Mouse (Mus musculus) midbrain, embryonic 12.5 days (tissue): ENCODE measurements around the gene Defb47. TPM values are rescaled to one million over a fixed set of nuclear protein-coding genes. Genes with fewer than 3 reads are reported as not detected.

ENCODE experiments used
- ATAC-seq: fragments of 200-750 bp; cut with Nextera tagmentation; 2 replicates; pipeline ENCODE4 v1.8.0; 2017; ENCODE audit warnings: low read depth, moderate TSS enrichment, moderate library complexity; ENCODE audit not compliant: low FRiP score
- H3K27ac ChIP-seq: fragments of 300-500 bp; sonication (generic); replicated peaks from 2 replicates; pipeline ENCODE4 v1.5.1; 2016; ENCODE audit warnings: mild to moderate bottlenecking
- H3K27me3 ChIP-seq: fragments of 300-500 bp; sonication (generic); 2 replicates; pipeline ENCODE4 v1.6.1; 2016; ENCODE audit warnings: mild to moderate bottlenecking
- H3K36me3 ChIP-seq: fragments of 300-500 bp; sonication (generic); 2 replicates; pipeline ENCODE4 v1.6.1; 2016
- H3K4me1 ChIP-seq: fragments of 300-500 bp; sonication (generic); 2 replicates; pipeline ENCODE4 v1.6.1; 2016
- H3K4me2 ChIP-seq: fragments of 300-500 bp; sonication (generic); replicated peaks from 2 replicates; pipeline ENCODE4 v1.6.1; 2016; ENCODE audit warnings: mild to moderate bottlenecking, moderate library complexity
- H3K4me3 ChIP-seq: fragments of 300-500 bp; sonication (generic); 2 replicates; pipeline ENCODE4 v1.5.1; 2016; ENCODE audit warnings: mild to moderate bottlenecking
- H3K9ac ChIP-seq: fragments of 300-500 bp; sonication (generic); replicated peaks from 2 replicates; pipeline ENCODE4 v1.6.1; 2016; ENCODE audit warnings: mild to moderate bottlenecking, moderate library complexity
- H3K9me3 ChIP-seq: fragments of 300-500 bp; sonication (generic); 2 replicates; pipeline ENCODE4 v1.6.1; 2016; ENCODE audit warnings: mild to moderate bottlenecking
- WGBS: fragments of 180-500 bp; shearing (Covaris S2); methylation state at CpG from one replicate; pipeline ENCODE4 v1.1.7; 2016; 5-methylcytosine and 5-hydroxymethylcytosine counted together
- polyA plus RNA-seq: library from polyadenylated mRNA; unstranded; fragments of >200 nt; fragmentation: Nextera tagmentation; extraction: Ambion mirVana; gene quantifications from 2 replicates; pipeline ENCODE4 v1.2.1, GENCODE M21; 2016

The Defb47 gene
- polyA plus RNA-seq, 1 experiment from 2014 or later, result not detected

GRCm38 (mm10) chr14:63011471-63011870, 13.6 kb downstream of the Defb47 start, which contains the start of gene Defb43:
Gene Defb43, plus strand, starts transcription at chr14:63011771.
- ATAC-seq, result no peak
- no peaks in the 10 kb centered on the region for H3K27me3 ChIP-seq
- no peaks in the 10 kb centered on the region for H3K36me3 ChIP-seq
- H3K4me1 ChIP-seq, result no peaks in the 10 kb centered on the region
- no peak within 1 kb of the TSS for H3K4me2 ChIP-seq
- no peaks in the 10 kb centered on the region for H3K9me3 ChIP-seq
- 94% methylated on average over 5 of the region's 5 CpGs for WGBS
- H3K27ac ChIP-seq, result no peak within 1 kb of the TSS
- no peak within 1 kb of the TSS for H3K4me3 ChIP-seq
- H3K9ac ChIP-seq, result no peak within 1 kb of the TSS

GRCm38 (mm10) chr14:63013082-63013481, 15.2 kb downstream of the Defb47 start:
- Histone ChIP-seq H3K9me3 (no peaks in the 10 kb centered on the region), H3K27me3 (no peaks in the 10 kb centered on the region), H3K27ac (no peak overlapping the region), H3K4me2 (no peak overlapping the region), H3K4me3 (no peak overlapping the region), H3K36me3 (no peaks in the 10 kb centered on the region), H3K9ac (no peak overlapping the region), H3K4me1 (no peaks in the 10 kb centered on the region)
- no peak for ATAC-seq
- 84% methylated on average over 4 of the region's 4 CpGs for WGBS

GRCm38 (mm10) chr14:63014667-63015066, 16.8 kb downstream of the Defb47 start:
- Histone ChIP-seq H3K27me3 (no peaks in the 10 kb centered on the region), H3K27ac (no peak overlapping the region), H3K36me3 (no peaks in the 10 kb centered on the region), H3K9me3 (no peaks in the 10 kb centered on the region), H3K4me2 (no peak overlapping the region), H3K4me1 (no peaks in the 10 kb centered on the region), H3K4me3 (no peak overlapping the region), H3K9ac (no peak overlapping the region)
- ATAC-seq, result no peak
- 86% methylated on average over 4 of the region's 4 CpGs for WGBS

GRCm38 (mm10) chr14:63020524-63021156, 22.8 kb downstream of the Defb47 start:
- Histone ChIP-seq H3K4me3 (no peak overlapping the region), H3K9me3 (no peaks in the 10 kb centered on the region), H3K4me2 (no peak overlapping the region), H3K36me3 (no peaks in the 10 kb centered on the region), H3K9ac (no peak overlapping the region), H3K27ac (no peak overlapping the region), H3K4me1 (no peaks in the 10 kb centered on the region), H3K27me3 (no peaks in the 10 kb centered on the region)
- ATAC-seq, result no peak
- WGBS, result 61% methylated on average over 6 of the region's 6 CpGs

GRCm38 (mm10) chr14:63046691-63047090, 48.8 kb downstream of the Defb47 start, which contains the start of gene Defb42:
Gene Defb42, plus strand, starts transcription at chr14:63046991.
- no peaks in the 10 kb centered on the region for H3K36me3 ChIP-seq
- no peak within 1 kb of the TSS for H3K9ac ChIP-seq
- no peak within 1 kb of the TSS for H3K4me3 ChIP-seq
- no peak within 1 kb of the TSS for H3K4me2 ChIP-seq
- H3K4me1 ChIP-seq, result no peaks in the 10 kb centered on the region
- no peaks in the 10 kb centered on the region for H3K9me3 ChIP-seq
- WGBS, result 78% methylated on average over 3 of the region's 3 CpGs
- no peak for ATAC-seq
- no peak within 1 kb of the TSS for H3K27ac ChIP-seq
- no peaks in the 10 kb centered on the region for H3K27me3 ChIP-seq

- H3K4me1 ChIP-seq, result peaks cover 3% of the 10 kb centered on the region; the same call in 1 of the 2 replicates
- H3K36me3 ChIP-seq, result no peaks in the 10 kb centered on the region
- H3K27me3 ChIP-seq, result no peaks in the 10 kb centered on the region
- H3K9ac ChIP-seq, result no peak within 1 kb of the TSS
- ATAC-seq, result no peak
- no peak within 1 kb of the TSS for H3K4me3 ChIP-seq
- 66% methylated on average over 11 of the region's 14 CpGs for WGBS
- no peaks in the 10 kb centered on the region for H3K9me3 ChIP-seq
- no peak within 1 kb of the TSS for H3K4me2 ChIP-seq
- no peak within 1 kb of the TSS for H3K27ac ChIP-seq
Observed at GRCm38 (mm10) chr14:63049910-63050370, 52.1 kb downstream of the Defb47 start, which contains the start of gene Defb30. Gene Defb30, minus strand, starts transcription at chr14:63049960.

Other genes with a start within 250 kb of the Defb47 start
- 24.2 and 24.8 TPM in 2 replicates for gene Ints6, start 236.9 kb upstream of the Defb47 start, polyA plus RNA-seq
- 15.6 and 16.2 TPM in 2 replicates for gene Wdfy2, start 160.4 kb upstream of the Defb47 start, polyA plus RNA-seq
- not detected in 2 replicates for gene Defb48, start 13.6 kb upstream of the Defb47 start, polyA plus RNA-seq
- not detected in 2 replicates for gene Defb43, start 13.7 kb downstream of the Defb47 start, polyA plus RNA-seq
- gene Defb42, start 48.9 kb downstream of the Defb47 start, polyA plus RNA-seq, result not detected in 2 replicates
- not detected in 2 replicates for gene Defb30, start 51.9 kb downstream of the Defb47 start, polyA plus RNA-seq